Mouse (Mus musculus) lung, postnatal 36 days (tissue): ENCODE results near the gene Plin3.
A peak's percentile ranks its signal among the peaks of the same experiment; 100 is the strongest.
"Not testable (repeated sequence)": the region's sequence is repeated elsewhere in the genome, so short reads cannot be mapped to it uniquely, and the experiment has no call there.

Experiments
- DNase-seq: peaks from one replicate; pipeline ENCODE4 v3.0.0; 2022; ENCODE audit warnings: mixed read lengths

Plin3 gene

GRCm38 (mm10) chr17:56273482-56273881 lies 19.2 kb downstream of the Plin3 start:
- no peak for DNase-seq

- DNase-seq, result peak; percentile 79
Observed at GRCm38 (mm10) chr17:56272644-56273043, 20.0 kb downstream of the Plin3 start.

- DNase-seq, result no peak
Observed at GRCm38 (mm10) chr17:56271609-56272253, 20.9 kb downstream of the Plin3 start.

GRCm38 (mm10) chr17:56269741-56270140 lies 22.9 kb downstream of the Plin3 start:
- DNase-seq, result no peak

DNA sequence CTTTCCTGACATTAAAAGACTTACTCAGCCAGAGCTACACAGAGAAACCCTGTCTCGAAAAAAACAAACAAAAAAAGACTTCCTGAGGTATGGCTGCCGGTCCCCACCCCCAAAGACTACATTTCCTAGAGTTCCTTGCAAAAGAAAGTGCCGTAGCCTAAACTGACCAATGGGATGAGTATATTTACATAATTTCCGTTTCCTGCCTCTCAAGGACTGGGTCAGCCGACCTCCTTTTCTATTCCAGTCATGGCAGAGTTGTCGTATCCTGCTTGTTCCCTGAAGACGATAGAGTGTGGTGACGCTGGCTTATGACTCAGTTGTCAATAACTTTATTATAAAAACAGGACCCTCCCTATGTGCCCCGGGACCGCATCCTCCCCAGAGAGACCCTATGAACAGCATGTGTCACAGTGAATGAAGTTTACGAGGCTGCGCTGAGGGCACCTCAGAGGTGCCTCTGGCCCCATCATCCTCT lies 23.5 kb downstream of the Plin3 start:
- DNase-seq, result peak; percentile 91

GRCm38 (mm10) chr17:56266271-56266670 lies 26.4 kb downstream of the Plin3 start:
- peak; percentile 70 for DNase-seq

GRCm38 (mm10) chr17:56265869-56266268 lies 26.8 kb downstream of the Plin3 start:
- no peak for DNase-seq

DNA sequence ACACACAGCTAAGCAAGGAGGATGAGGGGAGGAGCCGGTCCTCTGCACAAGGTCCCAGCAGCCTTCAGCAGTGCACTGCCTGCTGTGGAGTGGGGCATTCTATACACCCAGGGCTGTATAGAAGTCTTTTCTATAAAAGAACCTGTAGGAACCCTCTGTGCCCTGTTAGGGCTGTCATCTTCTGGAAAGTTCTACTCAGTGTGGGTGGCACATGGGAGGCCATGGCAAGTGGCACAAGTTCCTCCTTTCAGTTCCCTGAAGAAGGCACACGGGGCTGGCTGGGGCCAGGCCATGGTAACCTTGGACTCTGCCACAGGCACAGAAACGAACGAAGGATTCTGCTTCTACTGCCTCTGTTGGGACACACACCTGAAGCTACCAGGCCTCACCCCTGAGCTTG lies 27.7 kb downstream of the Plin3 start:
- DNase-seq, result peak; percentile 42

GRCm38 (mm10) chr17:56264020-56264419 lies 28.7 kb downstream of the Plin3 start:
- peak; percentile 92 for DNase-seq

DNA sequence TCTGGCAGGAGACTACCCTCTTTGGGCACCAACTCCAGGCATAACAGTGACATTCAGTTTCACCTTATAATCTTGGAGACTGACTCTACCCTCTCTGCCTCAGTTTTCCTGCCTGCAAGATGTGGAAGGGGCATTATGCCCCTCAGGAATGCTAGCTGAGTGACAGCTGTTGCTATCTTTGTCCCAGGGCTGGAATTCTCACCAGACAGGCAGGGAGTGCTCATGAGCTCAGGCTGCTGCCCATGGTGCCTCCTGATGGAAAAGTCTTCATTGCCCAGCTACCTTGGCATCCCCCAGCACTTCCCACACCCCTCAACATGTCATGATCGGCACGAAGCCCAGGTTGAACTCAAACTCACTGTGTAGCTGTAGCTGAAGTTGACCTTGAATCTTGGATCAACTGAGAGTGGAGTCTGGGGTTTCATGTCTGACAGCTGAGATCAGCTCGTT lies 30.0 kb downstream of the Plin3 start:
- no peak for DNase-seq

DNA sequence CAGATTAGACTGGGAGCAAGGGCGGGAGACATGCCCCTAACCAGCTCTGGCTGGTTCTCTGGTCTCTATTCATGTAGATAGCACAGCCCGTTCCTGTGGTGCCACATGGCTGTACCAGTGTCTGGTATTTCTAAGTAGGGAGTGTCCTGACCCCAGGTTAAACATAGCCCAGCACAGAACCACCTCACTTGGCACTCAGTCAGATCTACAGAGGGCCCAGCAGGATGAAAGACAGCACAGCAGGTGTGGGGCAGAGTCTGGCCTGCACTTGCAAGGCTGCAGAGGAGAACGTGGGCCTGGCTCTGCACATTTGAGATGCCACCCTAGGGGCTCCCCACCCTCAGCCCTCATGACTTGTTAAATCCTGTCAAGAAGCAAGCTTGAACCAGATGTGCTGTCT lies 31.5 kb downstream of the Plin3 start:
- no peak for DNase-seq

- DNase-seq, result no peak
Observed at GRCm38 (mm10) chr17:56259301-56260037, 33.2 kb downstream of the Plin3 start.

DNA sequence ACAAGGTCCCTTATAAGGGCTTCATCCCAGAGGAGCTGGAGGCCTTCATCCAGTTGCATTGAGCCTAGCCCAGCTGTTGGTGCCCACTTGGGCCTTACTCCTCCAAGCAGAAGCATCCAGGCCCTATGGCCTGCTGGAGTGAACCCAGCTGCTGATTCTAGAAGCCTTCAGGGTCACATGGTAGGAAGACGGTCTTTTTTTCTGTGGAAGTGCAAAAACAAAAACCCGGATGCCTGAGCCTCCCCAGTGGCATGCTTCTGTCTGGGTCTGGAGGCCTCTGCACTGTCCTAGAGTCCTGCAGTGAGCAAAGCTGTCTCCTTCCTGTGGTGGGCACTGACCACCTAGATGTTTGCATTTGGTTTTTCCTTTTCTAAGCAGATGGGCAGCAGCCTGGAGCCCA lies 33.9 kb downstream of the Plin3 start:
- DNase-seq, result not testable (repeated sequence)

DNA sequence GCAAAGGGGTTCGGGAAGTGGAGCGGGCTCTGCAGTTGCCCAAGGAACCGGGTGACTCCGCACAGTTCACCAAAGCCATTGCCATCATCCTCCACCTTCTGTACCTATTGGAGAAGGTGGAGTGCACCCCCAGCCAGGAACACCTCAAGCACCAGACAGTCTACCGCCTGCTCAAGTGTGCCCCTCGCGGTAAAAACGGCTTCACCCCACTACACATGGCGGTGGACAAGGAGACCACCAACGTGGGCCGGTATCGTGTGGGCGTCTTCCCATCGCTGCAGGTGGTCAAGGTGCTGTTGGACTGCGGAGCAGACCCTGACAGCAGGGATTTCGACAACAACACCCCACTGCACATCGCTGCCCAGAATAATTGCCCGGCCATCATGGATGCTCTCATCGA lies 34.4 kb downstream of the Plin3 start:
- DNase-seq, result not testable (repeated sequence)

- DNase-seq, result no peak
Observed at GRCm38 (mm10) chr17:56257181-56257894, 35.3 kb downstream of the Plin3 start.

- DNase-seq, result peak; percentile 98
Observed at GRCm38 (mm10) chr17:56256239-56256881, 36.3 kb downstream of the Plin3 start, which contains the start of gene Fem1a. TSS of gene Fem1a (plus strand) at chr17:56256810.

DNA sequence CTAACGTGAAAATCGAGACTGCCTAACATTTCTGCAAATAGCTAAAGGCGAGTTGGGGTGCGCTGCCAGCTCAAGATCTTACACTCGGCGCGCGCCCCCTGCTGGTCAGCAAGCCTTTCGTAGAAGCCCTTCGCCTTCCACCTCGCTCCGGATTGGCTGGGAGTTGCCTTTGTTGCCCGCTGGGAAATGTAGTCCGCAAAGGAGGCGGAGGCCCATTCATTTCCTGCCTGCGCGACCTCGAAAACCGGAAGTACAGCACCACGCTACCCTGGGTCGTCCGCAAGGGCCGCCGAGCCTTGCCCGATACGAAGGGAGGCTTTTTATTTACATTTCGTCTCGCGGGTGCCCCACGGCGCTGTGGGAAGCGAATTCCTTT lies 36.8 kb downstream of the Plin3 start:
- peak; percentile 99 for DNase-seq

GRCm38 (mm10) chr17:56255429-56255828 lies 37.2 kb downstream of the Plin3 start:
- no peak for DNase-seq

DNA sequence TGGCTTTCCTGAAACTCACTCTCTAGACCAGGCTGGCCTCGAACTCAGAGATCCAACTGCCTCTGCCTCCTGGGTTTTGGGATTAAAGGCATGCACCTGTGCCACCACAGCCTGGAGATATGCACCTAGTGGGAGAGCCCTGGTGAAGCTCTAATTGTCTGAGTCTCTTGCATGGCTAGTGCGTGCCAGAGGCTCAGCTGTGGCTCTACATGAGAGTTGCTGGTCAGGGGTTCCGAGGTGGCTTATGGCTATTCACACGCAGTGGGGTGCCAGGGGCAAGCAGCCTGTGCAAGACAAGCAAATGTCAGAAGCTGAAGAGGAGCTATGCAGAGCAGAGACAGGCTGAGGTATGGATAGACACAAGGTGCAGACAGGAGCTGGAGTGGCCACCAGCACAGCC lies 38.0 kb downstream of the Plin3 start:
- DNase-seq, result no peak

- peak; percentile 94 for DNase-seq
Observed at GRCm38 (mm10) chr17:56251136-56251829, 41.4 kb downstream of the Plin3 start.

DNA sequence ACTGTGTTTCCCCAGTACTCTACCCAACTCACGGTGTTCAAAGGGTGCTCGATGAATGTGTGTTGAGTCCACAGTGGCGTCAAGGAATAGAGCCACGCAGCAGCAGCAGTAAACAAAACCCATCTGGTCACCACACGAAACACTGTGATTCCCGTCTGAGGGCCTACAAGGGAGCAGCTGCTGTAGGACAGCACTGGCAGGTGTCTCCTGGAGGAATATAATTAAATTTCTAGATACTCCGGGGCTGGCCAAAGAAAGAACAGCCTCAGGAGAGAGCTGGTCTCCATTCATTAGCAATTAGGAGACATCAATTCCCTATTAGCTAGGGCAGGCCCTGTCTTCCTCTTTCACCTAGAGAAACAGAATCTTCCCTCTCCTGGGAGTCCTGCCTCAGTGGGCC lies 47.1 kb downstream of the Plin3 start:
- DNase-seq, result no peak
